Mouse (Mus musculus): ENCODE results near the gene Wfdc1. TPM values are rescaled to one million over a fixed set of nuclear protein-coding genes. Genes with fewer than 3 reads are reported as not detected.
A peak's percentile ranks its signal among the peaks of the same experiment; 100 is the strongest.

Wfdc1 gene
- polyA plus RNA-seq, 1 experiment from 2014 or later, result 0.36 TPM

- 86% methylated on average over 1 of the region's 1 CpGs for WGBS
Measured at GRCm38 (mm10) chr8:119623744-119624143, 42.4 kb upstream of the Wfdc1 start.

GRCm38 (mm10) chr8:119624916-119625315 lies 41.2 kb upstream of the Wfdc1 start:
- 84% methylated on average over 7 of the region's 7 CpGs for WGBS

More at GRCm38 (mm10) chr8:119623744-119624143, 42.4 kb upstream of the Wfdc1 start:
- no peaks in the 10 kb centered on the region for H3K9me3 ChIP-seq (ENCODE audit: control insufficient read depth, low read length)
- ATAC-seq (replicated peaks; ENCODE audit: low FRiP score), result no peak
- no peak overlapping the region for H3K4me2 ChIP-seq
- no peak for DNase-seq (ENCODE audit: low spot score)
- peaks cover 13% of the 10 kb centered on the region for H3K4me1 ChIP-seq (replicated peaks; ENCODE audit: control insufficient read depth, insufficient read depth, low read length)
- H3K27ac ChIP-seq (ENCODE audit: low read depth, low read length), result no peak overlapping the region
- H3K27me3 ChIP-seq (replicated peaks; ENCODE audit: control insufficient read depth, insufficient read depth, low read length), result no peaks in the 10 kb centered on the region; the same call in 1 of the 2 replicates
- no peaks in the 10 kb centered on the region for H3K36me3 ChIP-seq (ENCODE audit: control insufficient read depth, insufficient read depth, low read length)
- H3K9ac ChIP-seq (ENCODE audit: low read depth, low read length), result no peak overlapping the region
- H3K4me3 ChIP-seq (ENCODE audit: low read depth, low read length), result no peak overlapping the region

GRCm38 (mm10) chr8:119625788-119626187 lies 40.4 kb upstream of the Wfdc1 start:
- Histone ChIP-seq H3K27ac (ENCODE audit: low read depth, low read length) (no peak overlapping the region), H3K27me3 (replicated peaks; ENCODE audit: control insufficient read depth, insufficient read depth, low read length) (peaks cover 3% of the 10 kb centered on the region), H3K9ac (ENCODE audit: low read depth, low read length) (no peak overlapping the region), H3K4me3 (ENCODE audit: low read depth, low read length) (no peak overlapping the region), H3K9me3 (ENCODE audit: control insufficient read depth, low read length) (no peaks in the 10 kb centered on the region), H3K4me2 (no peak overlapping the region), H3K36me3 (ENCODE audit: control insufficient read depth, insufficient read depth, low read length) (no peaks in the 10 kb centered on the region), H3K4me1 (replicated peaks; ENCODE audit: control insufficient read depth, insufficient read depth, low read length) (peaks cover 13% of the 10 kb centered on the region)
- DNase-seq (ENCODE audit: low spot score), result no peak
- ATAC-seq (replicated peaks; ENCODE audit: low FRiP score), result no peak
- 72% methylated on average over 22 of the region's 22 CpGs for WGBS

More at GRCm38 (mm10) chr8:119624916-119625315, 41.2 kb upstream of the Wfdc1 start:
- Histone ChIP-seq H3K36me3 (ENCODE audit: control insufficient read depth, insufficient read depth, low read length) (no peaks in the 10 kb centered on the region), H3K9ac (ENCODE audit: low read depth, low read length) (no peak overlapping the region), H3K4me1 (replicated peaks; ENCODE audit: control insufficient read depth, insufficient read depth, low read length) (peaks cover 13% of the 10 kb centered on the region), H3K4me2 (no peak overlapping the region), H3K4me3 (ENCODE audit: low read depth, low read length) (no peak overlapping the region), H3K27me3 (replicated peaks; ENCODE audit: control insufficient read depth, insufficient read depth, low read length) (no peaks in the 10 kb centered on the region; the same call in 1 of the 2 replicates), H3K9me3 (ENCODE audit: control insufficient read depth, low read length) (no peaks in the 10 kb centered on the region), H3K27ac (ENCODE audit: low read depth, low read length) (no peak overlapping the region)
- DNase-seq (ENCODE audit: low spot score), result no peak
- no peak for ATAC-seq (replicated peaks; ENCODE audit: low FRiP score)

- peak; percentile 57 for ATAC-seq (replicated peaks; ENCODE audit: low FRiP score)
- Histone ChIP-seq H3K27me3 (replicated peaks; ENCODE audit: control insufficient read depth, insufficient read depth, low read length) (peaks cover 12% of the 10 kb centered on the region), H3K27ac (ENCODE audit: low read depth, low read length) (no peak overlapping the region)
Measured at GRCm38 (mm10) chr8:119627199-119627598, 39.0 kb upstream of the Wfdc1 start.

GRCm38 (mm10) chr8:119627613-119628359 lies 38.4 kb upstream of the Wfdc1 start:
- no peak overlapping the region for H3K27ac ChIP-seq (ENCODE audit: low read depth, low read length)
- H3K9me3 ChIP-seq (ENCODE audit: control insufficient read depth, low read length), result no peaks in the 10 kb centered on the region
- no peak for DNase-seq (ENCODE audit: low spot score)
- H3K4me3 ChIP-seq (ENCODE audit: low read depth, low read length), result no peak overlapping the region
- peaks cover 13% of the 10 kb centered on the region for H3K4me1 ChIP-seq (replicated peaks; ENCODE audit: control insufficient read depth, insufficient read depth, low read length)
- H3K27me3 ChIP-seq (replicated peaks; ENCODE audit: control insufficient read depth, insufficient read depth, low read length), result peaks cover 18% of the 10 kb centered on the region
- H3K9ac ChIP-seq (ENCODE audit: low read depth, low read length), result no peak overlapping the region
- H3K36me3 ChIP-seq (ENCODE audit: control insufficient read depth, insufficient read depth, low read length), result no peaks in the 10 kb centered on the region
- no peak overlapping the region for H3K4me2 ChIP-seq
- peak; percentile 58; the same call in 1 of the 2 replicates for ATAC-seq (replicated peaks; ENCODE audit: low FRiP score)
- WGBS, result 43% methylated on average over 10 of the region's 10 CpGs

More at GRCm38 (mm10) chr8:119627199-119627598, 39.0 kb upstream of the Wfdc1 start:
- Histone ChIP-seq H3K4me2 (no peak overlapping the region), H3K9me3 (ENCODE audit: control insufficient read depth, low read length) (no peaks in the 10 kb centered on the region), H3K4me3 (ENCODE audit: low read depth, low read length) (no peak overlapping the region), H3K4me1 (replicated peaks; ENCODE audit: control insufficient read depth, insufficient read depth, low read length) (peaks cover 13% of the 10 kb centered on the region), H3K36me3 (ENCODE audit: control insufficient read depth, insufficient read depth, low read length) (no peaks in the 10 kb centered on the region), H3K9ac (ENCODE audit: low read depth, low read length) (no peak overlapping the region)
- 62% methylated on average over 7 of the region's 7 CpGs for WGBS
- no peak for DNase-seq (ENCODE audit: low spot score)

GRCm38 (mm10) chr8:119630841-119631240 lies 35.3 kb upstream of the Wfdc1 start:
- ATAC-seq (replicated peaks; ENCODE audit: low FRiP score), result no peak

GRCm38 (mm10) chr8:119632246-119632645 lies 33.9 kb upstream of the Wfdc1 start:
- WGBS, result 80% methylated on average over 9 of the region's 9 CpGs
- H3K9ac ChIP-seq (ENCODE audit: low read depth, low read length), result no peak overlapping the region
- H3K36me3 ChIP-seq (ENCODE audit: control insufficient read depth, insufficient read depth, low read length), result no peaks in the 10 kb centered on the region
- ATAC-seq (replicated peaks; ENCODE audit: low FRiP score), result no peak
- no peak for DNase-seq (ENCODE audit: low spot score)
- H3K27ac ChIP-seq (ENCODE audit: low read depth, low read length), result no peak overlapping the region
- no peaks in the 10 kb centered on the region for H3K9me3 ChIP-seq (ENCODE audit: control insufficient read depth, low read length)
- peaks cover 53% of the 10 kb centered on the region for H3K27me3 ChIP-seq (replicated peaks; ENCODE audit: control insufficient read depth, insufficient read depth, low read length)
- peaks cover 7% of the 10 kb centered on the region for H3K4me1 ChIP-seq (replicated peaks; ENCODE audit: control insufficient read depth, insufficient read depth, low read length)
- no peak overlapping the region for H3K4me2 ChIP-seq
- no peak overlapping the region for H3K4me3 ChIP-seq (ENCODE audit: low read depth, low read length)

More at GRCm38 (mm10) chr8:119630841-119631240, 35.3 kb upstream of the Wfdc1 start:
- DNase-seq (ENCODE audit: low spot score), result no peak
- Histone ChIP-seq H3K27me3 (replicated peaks; ENCODE audit: control insufficient read depth, insufficient read depth, low read length) (peaks cover 48% of the 10 kb centered on the region), H3K9me3 (ENCODE audit: control insufficient read depth, low read length) (no peaks in the 10 kb centered on the region), H3K4me1 (replicated peaks; ENCODE audit: control insufficient read depth, insufficient read depth, low read length) (peaks cover 13% of the 10 kb centered on the region), H3K36me3 (ENCODE audit: control insufficient read depth, insufficient read depth, low read length) (no peaks in the 10 kb centered on the region), H3K27ac (ENCODE audit: low read depth, low read length) (no peak overlapping the region), H3K4me2 (no peak overlapping the region), H3K4me3 (ENCODE audit: low read depth, low read length) (no peak overlapping the region), H3K9ac (ENCODE audit: low read depth, low read length) (no peak overlapping the region)
- 65% methylated on average over 3 of the region's 3 CpGs for WGBS

GRCm38 (mm10) chr8:119632909-119633308 lies 33.3 kb upstream of the Wfdc1 start:
- WGBS, result 34% methylated on average over 29 of the region's 29 CpGs
- Histone ChIP-seq H3K4me1 (replicated peaks; ENCODE audit: control insufficient read depth, insufficient read depth, low read length) (peaks cover under 1% of the 10 kb centered on the region; the same call in 1 of the 2 replicates), H3K4me2 (no peak overlapping the region), H3K9ac (ENCODE audit: low read depth, low read length) (no peak overlapping the region), H3K27me3 (replicated peaks; ENCODE audit: control insufficient read depth, insufficient read depth, low read length) (peaks cover 53% of the 10 kb centered on the region), H3K9me3 (ENCODE audit: control insufficient read depth, low read length) (no peaks in the 10 kb centered on the region), H3K27ac (ENCODE audit: low read depth, low read length) (no peak overlapping the region), H3K36me3 (ENCODE audit: control insufficient read depth, insufficient read depth, low read length) (no peaks in the 10 kb centered on the region), H3K4me3 (ENCODE audit: low read depth, low read length) (no peak overlapping the region)
- no peak for DNase-seq (ENCODE audit: low spot score)
- no peak for ATAC-seq (replicated peaks; ENCODE audit: low FRiP score)

Data from liver, embryonic 11.5 days (tissue).